Mouse (Mus musculus): ENCODE measurements around the gene Krt222.

DNA sequence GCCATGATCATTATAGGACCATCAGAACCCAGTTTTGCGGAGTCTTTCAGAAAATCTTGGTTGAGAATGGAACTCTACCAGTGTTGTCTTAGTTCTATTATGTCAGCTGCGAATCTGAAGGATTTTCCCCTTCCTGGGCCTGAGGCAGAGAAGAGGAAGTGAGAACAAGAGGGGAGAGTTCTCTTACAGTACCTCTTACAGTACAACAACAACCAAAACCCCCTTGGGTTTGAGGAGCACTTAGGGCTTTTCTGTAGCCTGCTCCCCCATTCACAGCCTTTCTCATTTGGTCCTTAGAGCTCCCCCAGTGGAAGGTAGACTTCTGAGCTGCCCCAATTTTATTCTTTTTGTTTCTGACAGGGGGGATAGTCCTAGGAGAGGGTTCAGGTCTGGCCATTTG, 57.0 kb downstream of the Krt222 start:
- TF ChIP-seq POLR2A (IDR thresholded peaks at IDR 0.05; ENCODE audit: borderline replicate concordance, low read depth, low read length) (no peak), CTCF (IDR thresholded peaks at IDR 0.05; ENCODE audit: low read depth, low read length) (no peak)
